Mouse (Mus musculus): Measurements from ENCODE around the gene Ttll7. TPM values are rescaled to one million over a fixed set of nuclear protein-coding genes. Genes with fewer than 3 reads are reported as not detected.
A peak's percentile ranks its signal among the peaks of the same experiment; 100 is the strongest.

The Ttll7 gene
- total RNA-seq (2014; rRNA removed) (1.7 and 1.8 TPM in 2 replicates), polyA plus RNA-seq (2012; rRNA removed) (0.12 and 0.21 TPM in 2 replicates)

DNA sequence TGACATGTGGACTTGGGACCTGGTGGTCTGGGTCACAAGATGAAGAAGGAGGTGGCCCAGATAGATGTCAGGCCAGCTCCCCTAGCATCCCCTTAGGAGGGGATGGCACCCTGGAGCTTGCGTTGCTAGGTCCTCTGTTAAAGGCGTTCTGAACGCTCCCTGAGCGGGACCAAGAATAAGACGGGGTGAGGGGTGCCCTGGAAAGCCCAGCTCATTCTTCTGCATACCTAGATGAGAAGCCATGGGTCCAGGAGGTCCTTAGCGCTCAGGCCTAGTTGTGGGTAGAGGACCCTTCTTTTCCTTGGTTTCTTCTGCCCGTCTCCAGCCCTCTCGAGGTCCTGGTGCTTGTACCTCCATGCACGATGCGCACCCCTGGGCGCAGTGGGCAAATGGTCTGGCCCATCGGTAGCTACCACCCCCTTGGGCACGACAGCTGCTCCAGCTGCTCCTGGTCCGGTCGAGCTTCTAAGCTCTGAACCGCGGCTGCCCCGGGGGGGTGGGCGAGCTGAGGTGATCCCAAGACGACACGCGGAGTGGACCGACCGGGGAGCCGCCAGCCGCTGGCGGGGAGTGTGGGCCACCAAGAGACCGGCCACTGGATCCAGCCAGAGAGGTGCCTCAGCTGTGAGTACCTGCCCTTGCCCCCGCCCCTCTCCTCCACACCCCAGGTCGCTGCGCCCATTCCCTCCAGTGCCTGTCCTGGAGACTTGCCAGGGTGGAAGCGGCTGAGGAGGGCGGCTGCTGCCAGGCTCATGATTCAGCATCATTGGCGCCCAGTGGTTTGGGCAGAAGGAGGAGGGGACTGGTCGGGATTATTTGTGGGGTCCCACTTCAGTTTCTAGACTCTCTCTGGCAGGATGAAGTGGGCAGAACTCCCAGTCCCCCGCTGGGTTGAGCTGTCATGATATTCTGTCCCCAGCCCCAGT lies at the start of gene Ttll7:
TSS of gene Ttll7 (plus strand) at position 402 of the 926 bp plus-strand sequence.
- no peak within 1 kb of the TSS; the same call in 1 of the 2 replicates for H3K27ac ChIP-seq (replicated peaks; ENCODE audit: insufficient read depth, low read depth, low read length)
- TF ChIP-seq POLR2A (IDR thresholded peaks at IDR 0.05; ENCODE audit: extremely low read depth, insufficient read depth, low read length) (no peak), CTCF (IDR thresholded peaks at IDR 0.05; ENCODE audit: low read depth, low read length) (no peak)
- H3K27me3 ChIP-seq (ENCODE audit: control insufficient read depth, insufficient read depth, low read length), result no peaks in the 10 kb centered on the region
- no peaks in the 10 kb centered on the region for H3K36me3 ChIP-seq (ENCODE audit: control insufficient read depth, insufficient read depth, low read length)
- peaks cover 2% of the 10 kb centered on the region; the same call in 1 of the 2 replicates for H3K4me1 ChIP-seq (ENCODE audit: control insufficient read depth, insufficient read depth, low read length)
- peak; percentile 41 for DNase-seq (ENCODE audit: extremely low read depth, low read depth, low spot score)
- H3K9ac ChIP-seq (ENCODE audit: low read depth, low read length), result peak within 1 kb of the TSS; percentile 74
- no peaks in the 10 kb centered on the region for H3K79me2 ChIP-seq (ENCODE audit: control insufficient read depth, insufficient read depth, low read length)
- peak within 1 kb of the TSS; percentile 51 for H3K4me3 ChIP-seq (ENCODE audit: insufficient read depth, low read depth, low read length)
- 1% methylated on average over 34 of the region's 36 CpGs for WGBS

- DNase-seq (ENCODE audit: extremely low read depth, low read depth, low spot score), result peak; percentile 41
- Histone ChIP-seq H3K36me3 (ENCODE audit: control insufficient read depth, insufficient read depth, low read length) (no peaks in the 10 kb centered on the region; the same call in 1 of the 2 replicates), H3K9ac (ENCODE audit: low read depth, low read length) (peak overlapping the region; percentile 90), H3K79me2 (ENCODE audit: control insufficient read depth, insufficient read depth, low read length) (peaks cover 20% of the 10 kb centered on the region; the same call in 1 of the 2 replicates), H3K4me3 (ENCODE audit: insufficient read depth, low read depth, low read length) (peak overlapping the region; percentile 93), H3K27me3 (ENCODE audit: control insufficient read depth, insufficient read depth, low read length) (no peaks in the 10 kb centered on the region), H3K27ac (replicated peaks; ENCODE audit: insufficient read depth, low read depth, low read length) (peak overlapping the region; percentile 62), H3K4me1 (ENCODE audit: control insufficient read depth, insufficient read depth, low read length) (peaks cover 7% of the 10 kb centered on the region)
- TF ChIP-seq CTCF (IDR thresholded peaks at IDR 0.05; ENCODE audit: low read depth, low read length) (no peak), POLR2A (IDR thresholded peaks at IDR 0.05; ENCODE audit: extremely low read depth, insufficient read depth, low read length) (no peak)
- under 1% methylated on average over 55 of the region's 60 CpGs for WGBS
These were observed 39.9 kb upstream of the Ttll7 start for GRCm38 (mm10) chr3:146812041-146812878.

GRCm38 (mm10) chr3:146812901-146813393 lies 39.2 kb upstream of the Ttll7 start, which contains the start of gene Prkacb:
Prkacb (minus strand) TSS chr3:146812990.
- peaks cover 13% of the 10 kb centered on the region; the same call in 1 of the 2 replicates for H3K79me2 ChIP-seq (ENCODE audit: control insufficient read depth, insufficient read depth, low read length)
- under 1% methylated on average over 59 of the region's 60 CpGs for WGBS

GRCm38 (mm10) chr3:146813624-146814023 lies 38.5 kb upstream of the Ttll7 start:
- Histone ChIP-seq H3K79me2 (ENCODE audit: control insufficient read depth, insufficient read depth, low read length) (peaks cover 13% of the 10 kb centered on the region; the same call in 1 of the 2 replicates), H3K4me1 (ENCODE audit: control insufficient read depth, insufficient read depth, low read length) (peaks cover 7% of the 10 kb centered on the region), H3K36me3 (ENCODE audit: control insufficient read depth, insufficient read depth, low read length) (no peaks in the 10 kb centered on the region; the same call in 1 of the 2 replicates), H3K4me3 (ENCODE audit: insufficient read depth, low read depth, low read length) (peak overlapping the region; percentile 93; the same call in 1 of the 2 replicates), H3K27me3 (ENCODE audit: control insufficient read depth, insufficient read depth, low read length) (no peaks in the 10 kb centered on the region), H3K9ac (ENCODE audit: low read depth, low read length) (peak overlapping the region; percentile 90; the same call in 1 of the 2 replicates), H3K27ac (replicated peaks; ENCODE audit: insufficient read depth, low read depth, low read length) (peak overlapping the region; percentile 92; the same call in 1 of the 2 replicates)
- TF ChIP-seq CTCF (IDR thresholded peaks at IDR 0.05; ENCODE audit: low read depth, low read length), result no peak
- TF ChIP-seq POLR2A (IDR thresholded peaks at IDR 0.05; ENCODE audit: extremely low read depth, insufficient read depth, low read length), result no peak
- WGBS, result 44% methylated on average over 7 of the region's 7 CpGs
- peak; percentile 10 for DNase-seq (ENCODE audit: extremely low read depth, low read depth, low spot score)

More at GRCm38 (mm10) chr3:146812901-146813393, 39.2 kb upstream of the Ttll7 start, which contains the start of gene Prkacb:
- Histone ChIP-seq H3K36me3 (ENCODE audit: control insufficient read depth, insufficient read depth, low read length) (no peaks in the 10 kb centered on the region; the same call in 1 of the 2 replicates), H3K27ac (replicated peaks; ENCODE audit: insufficient read depth, low read depth, low read length) (peak within 1 kb of the TSS; percentile 92), H3K4me3 (ENCODE audit: insufficient read depth, low read depth, low read length) (peak within 1 kb of the TSS; percentile 93), H3K4me1 (ENCODE audit: control insufficient read depth, insufficient read depth, low read length) (peaks cover 7% of the 10 kb centered on the region), H3K9ac (ENCODE audit: low read depth, low read length) (peak within 1 kb of the TSS; percentile 90), H3K27me3 (ENCODE audit: control insufficient read depth, insufficient read depth, low read length) (no peaks in the 10 kb centered on the region)
- TF ChIP-seq POLR2A (IDR thresholded peaks at IDR 0.05; ENCODE audit: extremely low read depth, insufficient read depth, low read length), result no peak
- TF ChIP-seq CTCF (IDR thresholded peaks at IDR 0.05; ENCODE audit: low read depth, low read length), result no peak
- DNase-seq (ENCODE audit: extremely low read depth, low read depth, low spot score), result peak; percentile 56

- Histone ChIP-seq H3K79me2 (ENCODE audit: control insufficient read depth, insufficient read depth, low read length) (no peaks in the 10 kb centered on the region), H3K36me3 (ENCODE audit: control insufficient read depth, insufficient read depth, low read length) (no peaks in the 10 kb centered on the region), H3K27me3 (ENCODE audit: control insufficient read depth, insufficient read depth, low read length) (no peaks in the 10 kb centered on the region), H3K4me1 (ENCODE audit: control insufficient read depth, insufficient read depth, low read length) (no peaks in the 10 kb centered on the region), H3K4me3 (ENCODE audit: insufficient read depth, low read depth, low read length) (no peak overlapping the region), H3K9ac (ENCODE audit: low read depth, low read length) (no peak overlapping the region), H3K27ac (replicated peaks; ENCODE audit: insufficient read depth, low read depth, low read length) (no peak overlapping the region)
- DNase-seq (ENCODE audit: extremely low read depth, low read depth, low spot score), result no peak
- WGBS, result 90% methylated on average over 4 of the region's 4 CpGs
- TF ChIP-seq POLR2A (IDR thresholded peaks at IDR 0.05; ENCODE audit: extremely low read depth, insufficient read depth, low read length) (no peak), CTCF (IDR thresholded peaks at IDR 0.05; ENCODE audit: low read depth, low read length) (no peak)
These were observed 31.4 kb upstream of the Ttll7 start for GRCm38 (mm10) chr3:146820718-146821117.
